Mouse (Mus musculus) fat pad, adult 2 months (tissue): ENCODE measurements around the gene Lrrc73.

ENCODE experiments used
- DNase-seq: peaks from one replicate; pipeline ENCODE4 v3.0.0-alpha.2; 2011; ENCODE audit warnings: low read depth, low spot score; ENCODE audit errors: extremely low read depth

Gene Lrrc73

DNA sequence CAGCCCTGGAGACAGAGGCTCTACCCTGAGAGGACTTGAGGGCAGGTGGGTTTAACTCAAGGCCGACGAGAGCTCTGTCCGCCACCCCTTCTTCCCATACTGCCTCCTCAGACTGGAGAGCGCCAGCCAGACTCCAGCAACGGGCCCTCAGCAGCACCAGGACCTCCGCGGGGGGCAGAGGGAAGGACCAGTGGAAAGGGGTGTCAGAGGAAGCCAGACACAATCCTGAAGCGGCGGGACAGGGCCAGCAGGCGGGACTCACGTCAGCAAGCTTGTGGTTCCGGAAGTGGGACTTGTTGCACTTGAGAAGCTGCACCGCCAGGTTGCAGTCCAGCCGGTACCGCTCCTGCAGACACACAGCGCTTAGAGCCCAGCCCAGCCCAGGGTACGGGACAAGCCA lies 6.3 kb downstream of the Lrrc73 start:
- DNase-seq = no peak

DNA sequence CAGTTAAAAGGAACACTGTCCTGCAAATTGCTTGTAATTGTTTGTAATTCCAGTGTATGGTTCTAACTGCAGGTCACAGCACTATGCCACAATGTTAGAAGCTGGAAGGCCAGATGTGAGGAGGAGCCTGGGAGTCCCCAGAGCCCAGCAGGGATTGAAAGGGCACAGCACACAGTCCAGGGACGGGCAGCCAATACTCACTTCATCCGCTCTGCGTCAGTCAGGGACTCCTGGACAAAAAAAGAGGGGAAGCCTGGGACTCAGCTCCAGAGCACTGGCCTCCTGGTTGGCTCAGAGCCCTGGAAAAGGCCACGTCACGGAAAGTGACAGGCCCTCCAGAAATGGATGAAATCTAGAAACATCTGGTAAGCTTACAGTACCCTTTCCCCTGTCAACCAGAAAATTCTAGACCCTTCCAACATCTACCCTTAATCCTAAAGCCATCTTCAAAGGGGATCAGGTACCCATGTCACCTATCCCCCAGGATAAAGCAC lies 8.9 kb downstream of the Lrrc73 start:
- DNase-seq = no peak

DNA sequence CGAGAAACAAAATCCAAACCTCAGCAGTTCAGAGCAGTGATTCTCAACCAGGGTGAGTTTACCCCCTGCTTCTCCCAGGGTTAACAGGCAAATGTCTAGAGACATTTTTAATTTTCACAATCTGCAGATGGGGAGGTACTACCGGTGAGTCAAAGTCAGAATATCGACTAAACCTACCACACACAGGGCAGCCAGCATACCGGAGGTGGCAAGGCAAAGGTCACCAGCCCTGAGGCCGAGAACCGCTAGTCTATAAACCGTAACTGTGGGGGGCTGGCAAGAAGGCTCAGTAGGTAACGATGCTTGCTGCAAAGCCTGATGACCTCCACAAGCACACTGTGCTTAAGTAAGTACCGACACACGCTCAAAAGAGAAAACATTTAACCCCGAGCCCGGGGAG lies 12.2 kb downstream of the Lrrc73 start:
- DNase-seq = no peak

DNA sequence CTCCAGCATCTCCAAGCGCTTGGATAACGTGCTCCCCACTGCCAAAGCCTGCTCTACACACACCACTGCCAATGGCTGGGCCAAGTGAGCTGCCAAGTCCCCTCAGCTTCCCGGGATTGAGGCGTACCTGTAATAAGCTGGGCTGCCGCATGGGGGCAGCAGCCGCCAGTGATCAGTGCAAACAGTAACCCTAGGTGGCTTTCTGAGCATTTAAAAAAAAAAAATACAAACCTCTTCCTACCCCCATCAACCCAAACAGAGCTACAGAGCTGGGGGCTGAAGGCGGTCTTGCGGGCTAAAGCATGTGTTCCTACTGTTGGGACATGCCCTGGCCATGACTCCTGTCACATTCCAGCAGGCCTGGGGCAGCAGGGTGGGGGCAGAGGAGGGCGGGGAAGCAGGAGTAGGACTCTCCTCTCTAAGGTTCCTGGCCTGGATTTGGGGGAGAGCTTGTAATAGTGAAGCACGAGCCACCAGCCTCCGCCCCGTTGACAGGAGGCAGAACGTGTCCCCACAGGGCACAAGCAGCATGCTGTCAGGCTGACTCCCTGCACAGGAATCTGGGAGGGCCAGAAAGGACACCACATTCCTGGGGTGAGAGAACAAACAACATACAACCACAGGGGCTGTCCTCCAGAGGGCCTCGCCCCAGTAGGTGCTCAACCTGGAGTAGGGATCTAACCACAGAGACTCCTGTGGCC lies 12.7 kb downstream of the Lrrc73 start:
- DNase-seq = peak; percentile 78

DNA sequence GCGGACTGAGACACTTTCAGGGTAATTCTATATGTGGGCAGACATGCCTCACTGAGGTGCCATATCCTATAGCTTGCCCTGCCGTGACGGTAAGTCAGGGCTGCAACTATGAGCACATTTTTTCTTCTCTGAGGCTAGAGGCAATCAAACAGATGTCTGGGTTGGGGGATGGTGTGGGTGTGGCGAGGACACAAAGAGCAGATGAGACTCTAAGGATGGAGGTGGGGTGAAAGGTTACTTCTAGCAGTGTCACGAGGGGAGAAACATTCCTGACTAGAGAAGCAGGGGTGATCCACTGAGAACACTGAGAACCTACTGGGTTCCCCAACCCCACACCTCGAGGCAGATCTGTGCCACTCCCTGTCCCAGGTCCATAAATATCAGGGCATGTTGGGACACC lies 13.7 kb downstream of the Lrrc73 start:
- DNase-seq = no peak

DNA sequence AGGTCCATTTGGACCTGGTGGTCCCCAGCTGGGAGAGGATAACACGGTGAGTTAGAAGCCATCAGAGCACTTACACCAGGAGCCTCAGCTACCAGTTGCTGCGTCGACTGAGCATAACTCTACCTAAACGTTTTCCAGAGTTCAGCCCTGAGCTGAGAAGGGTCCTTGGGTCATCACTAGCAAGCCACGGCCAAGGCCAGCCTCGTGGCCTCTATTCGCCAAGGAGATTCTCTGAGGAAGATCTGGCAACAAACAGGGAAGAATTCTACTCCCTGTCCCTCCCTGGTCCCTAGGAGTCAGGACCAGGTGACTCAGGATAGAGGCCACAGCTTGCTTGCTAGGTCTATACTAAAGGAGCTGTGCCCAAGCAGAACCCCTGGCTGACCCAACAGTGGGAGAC lies 14.2 kb downstream of the Lrrc73 start:
- no peak for DNase-seq

DNA sequence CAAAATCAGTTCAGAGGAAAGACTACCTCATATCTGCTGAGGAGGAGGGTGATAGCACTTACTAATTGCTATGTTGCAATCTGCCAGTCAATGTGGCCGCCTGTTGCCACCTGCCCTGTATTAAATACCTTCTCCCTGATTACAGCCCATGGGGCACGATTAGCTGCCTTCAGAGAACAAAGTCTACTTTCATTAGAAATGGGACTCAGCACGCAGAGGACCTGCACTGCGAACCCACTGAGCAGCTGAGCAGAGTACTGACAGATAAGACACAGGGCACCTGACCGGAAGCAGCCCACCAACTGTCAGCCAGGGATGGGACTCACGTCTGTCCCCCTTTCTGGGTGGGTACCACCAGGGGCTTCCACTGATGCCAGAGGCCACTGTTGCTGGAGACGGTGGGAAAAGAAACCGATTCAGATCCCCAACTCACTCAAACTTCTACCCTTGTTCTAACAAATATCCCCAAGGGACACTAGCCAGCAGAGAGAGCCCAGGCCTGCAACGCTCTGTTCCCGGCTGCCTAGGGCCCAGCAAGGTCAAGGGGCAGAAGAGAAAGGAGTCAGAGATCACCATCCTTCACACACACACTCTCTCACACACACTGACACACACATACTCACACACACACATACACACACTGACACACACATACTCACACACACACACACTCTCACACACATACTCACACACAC lies 14.8 kb downstream of the Lrrc73 start:
- DNase-seq = no peak

- DNase-seq = no peak
These were observed 16.6 kb downstream of the Lrrc73 start for GRCm38 (mm10) chr17:46269771-46270534.

DNA sequence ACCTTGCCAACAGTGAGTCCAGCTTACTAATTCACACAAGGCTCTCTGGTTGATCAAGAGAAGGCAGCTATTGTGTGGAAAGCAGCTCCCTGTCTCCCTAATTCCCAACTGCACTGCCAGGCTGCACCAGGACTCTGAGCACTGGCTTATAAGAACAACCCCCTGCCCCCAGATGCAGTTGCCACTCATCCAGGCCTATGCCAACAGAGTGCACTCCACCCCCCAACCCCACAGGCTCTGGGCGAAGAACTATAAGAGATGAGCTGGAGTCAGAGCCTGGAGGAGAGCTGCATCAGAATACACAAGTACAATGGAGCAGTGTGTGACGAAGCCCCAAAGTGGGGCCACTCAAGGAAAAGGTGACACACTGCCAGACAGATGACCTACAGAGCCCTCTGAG lies 18.7 kb downstream of the Lrrc73 start:
- no peak for DNase-seq

DNA sequence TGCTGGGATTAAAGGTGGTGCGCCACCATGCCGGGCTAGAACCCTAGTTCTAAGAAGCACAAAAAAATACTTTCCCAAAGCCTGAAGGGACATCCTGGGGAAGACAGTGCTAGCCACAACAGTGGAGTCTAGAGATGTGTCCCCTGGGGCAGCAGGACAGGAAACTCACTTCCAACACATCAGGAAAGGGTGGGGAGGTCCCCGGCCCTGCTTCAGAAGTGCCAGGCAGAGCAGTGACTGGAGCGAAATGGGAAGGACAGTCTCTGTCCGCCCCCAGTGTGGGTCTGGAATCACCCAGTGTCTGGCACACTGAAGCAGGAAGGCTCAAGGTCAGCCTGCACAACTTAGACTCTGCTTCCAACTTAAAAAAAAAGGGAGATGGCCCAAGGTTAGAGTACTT lies 19.3 kb downstream of the Lrrc73 start:
- DNase-seq = no peak

DNA sequence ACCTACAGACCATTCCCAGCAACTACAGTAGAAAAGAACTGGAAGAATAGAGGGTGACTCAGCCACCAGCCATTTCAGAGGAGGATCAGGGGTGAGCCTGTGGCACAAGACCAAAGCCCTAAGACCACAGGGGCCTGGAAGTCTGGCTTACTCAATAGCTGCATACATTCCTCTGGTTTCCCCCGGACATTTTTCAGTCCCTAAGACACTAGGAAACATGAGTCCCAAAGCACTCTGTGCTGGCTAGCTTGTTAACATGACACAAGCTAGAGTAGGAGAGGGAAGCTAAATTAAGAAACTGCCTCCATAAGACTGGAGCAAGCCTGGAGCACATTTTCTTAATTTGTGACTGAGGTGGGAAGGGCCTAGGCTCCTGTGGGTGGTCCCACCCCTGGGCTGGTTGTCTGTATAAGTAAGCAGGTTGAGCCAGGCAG lies 20.5 kb downstream of the Lrrc73 start:
- no peak for DNase-seq

DNA sequence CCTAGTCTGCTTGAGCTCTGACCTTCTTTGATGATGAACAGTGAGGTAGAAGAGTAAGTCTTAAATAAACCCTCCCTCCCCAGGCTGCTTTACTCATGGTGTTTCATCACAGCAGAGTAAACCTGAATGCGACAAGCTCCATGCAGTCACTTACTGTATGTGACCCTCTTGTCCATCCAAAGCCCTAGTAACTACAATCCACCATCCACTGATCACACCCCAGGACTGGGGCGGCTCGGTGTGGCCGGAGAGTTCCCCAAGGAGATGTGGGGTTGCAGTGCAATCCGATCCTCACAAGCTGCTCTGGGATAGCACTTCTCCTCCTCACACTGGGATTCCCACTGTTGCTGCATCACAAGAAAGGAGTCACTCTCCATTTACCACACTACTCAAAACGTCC lies 21.1 kb downstream of the Lrrc73 start:
- DNase-seq = no peak

- no peak for DNase-seq
These were observed 21.7 kb downstream of the Lrrc73 start for GRCm38 (mm10) chr17:46275034-46275433.

DNA sequence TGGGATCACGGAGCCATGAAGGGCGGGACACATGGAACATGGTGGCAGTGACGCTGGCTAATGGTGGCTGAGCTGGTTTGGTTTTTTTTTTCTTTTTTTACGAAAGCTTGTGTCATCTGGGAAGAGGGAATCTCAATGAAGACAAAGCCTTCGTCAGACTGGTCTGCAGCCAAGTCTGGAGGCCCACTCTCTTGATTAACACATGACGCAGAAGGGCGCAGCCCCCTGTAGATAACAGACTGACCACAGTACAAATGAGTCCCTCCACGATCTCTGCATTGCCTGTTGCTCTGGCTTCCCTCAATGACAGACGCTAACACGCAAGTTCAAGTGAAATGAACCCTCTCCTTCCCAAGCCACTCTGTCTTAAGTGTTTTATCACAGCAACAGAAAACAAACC lies 22.2 kb downstream of the Lrrc73 start:
- DNase-seq = no peak

DNA sequence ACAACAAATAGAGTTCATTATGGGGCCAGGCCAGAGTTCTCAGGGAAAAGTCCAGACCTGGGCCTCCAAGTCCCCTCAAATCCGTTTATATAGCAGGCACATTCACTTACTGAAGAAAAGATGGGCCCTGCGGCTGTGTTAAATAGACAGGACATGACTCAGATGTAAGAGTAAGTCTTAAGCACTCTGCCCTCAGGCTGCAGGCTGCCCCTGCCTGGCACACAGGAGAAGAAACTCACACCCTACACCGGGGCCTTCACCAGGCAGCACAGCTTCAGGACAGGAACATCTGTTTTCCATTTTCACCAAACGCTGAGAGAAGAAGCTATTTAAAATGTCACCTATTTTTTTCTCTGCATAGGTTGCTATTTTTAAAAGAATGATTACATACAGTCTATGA lies 24.3 kb downstream of the Lrrc73 start:
- no peak for DNase-seq

DNA sequence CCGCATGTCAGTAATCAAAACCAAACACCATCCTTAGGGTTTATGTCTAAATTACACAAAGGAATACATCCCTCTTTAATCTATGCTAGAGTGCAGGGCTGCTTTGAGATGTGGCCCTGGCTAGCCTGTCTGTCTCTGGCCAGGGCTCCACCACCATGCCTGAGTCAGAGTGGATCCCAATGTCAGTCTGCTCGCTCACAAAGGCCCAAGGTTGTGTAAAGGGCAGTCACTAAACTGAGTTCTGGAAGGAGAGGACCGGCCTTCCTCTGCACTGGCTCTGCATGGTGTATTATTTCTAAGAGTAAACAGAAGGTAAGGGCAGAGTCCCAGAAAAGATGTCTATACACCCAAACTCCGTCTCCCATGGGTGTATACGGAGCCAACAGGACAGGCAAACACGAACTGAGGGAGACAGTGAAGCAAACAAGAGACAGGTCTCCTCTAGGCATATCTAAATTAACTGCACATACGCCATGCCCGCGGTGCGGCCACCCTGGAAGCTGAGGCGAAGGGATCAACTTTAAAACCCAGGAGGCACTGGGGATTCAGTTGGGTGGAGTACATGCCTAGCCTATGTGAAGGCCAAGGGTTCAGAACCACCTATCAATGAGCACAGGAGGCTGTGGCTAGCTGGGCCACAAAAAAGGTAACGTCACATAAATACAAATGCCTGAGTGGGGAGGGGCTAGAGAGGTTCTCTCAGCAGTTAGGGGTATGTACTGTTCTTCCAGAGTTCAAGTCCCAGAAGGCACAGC lies 24.9 kb downstream of the Lrrc73 start:
- DNase-seq = no peak

- DNase-seq = no peak
These were observed 29.3 kb downstream of the Lrrc73 start, which contains the start of gene Tjap1 for GRCm38 (mm10) chr17:46282483-46283123. Gene Tjap1, minus strand, starts transcription at chr17:46283026.

DNA sequence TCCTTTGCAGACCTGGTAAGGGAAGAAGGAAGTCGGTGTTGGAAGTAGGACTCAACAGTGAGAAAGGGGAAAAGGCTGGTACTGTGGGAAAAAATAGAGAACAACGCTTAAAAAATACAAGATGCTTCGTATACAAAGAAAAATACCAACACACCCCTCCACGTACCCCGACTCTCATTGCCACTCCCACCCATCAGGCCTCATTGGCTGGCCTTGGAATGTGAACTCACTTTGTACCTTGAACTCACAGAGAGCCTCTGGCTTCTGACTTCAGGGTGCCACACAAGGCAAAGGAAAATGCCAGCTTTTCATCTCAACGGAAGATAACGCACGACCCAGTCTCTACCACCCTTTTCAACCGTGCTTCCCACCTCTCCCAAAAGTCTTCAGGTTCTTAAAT lies 29.8 kb downstream of the Lrrc73 start:
- no peak for DNase-seq

GRCm38 (mm10) chr17:46283911-46284310 lies 30.6 kb downstream of the Lrrc73 start:
- DNase-seq = no peak

DNA sequence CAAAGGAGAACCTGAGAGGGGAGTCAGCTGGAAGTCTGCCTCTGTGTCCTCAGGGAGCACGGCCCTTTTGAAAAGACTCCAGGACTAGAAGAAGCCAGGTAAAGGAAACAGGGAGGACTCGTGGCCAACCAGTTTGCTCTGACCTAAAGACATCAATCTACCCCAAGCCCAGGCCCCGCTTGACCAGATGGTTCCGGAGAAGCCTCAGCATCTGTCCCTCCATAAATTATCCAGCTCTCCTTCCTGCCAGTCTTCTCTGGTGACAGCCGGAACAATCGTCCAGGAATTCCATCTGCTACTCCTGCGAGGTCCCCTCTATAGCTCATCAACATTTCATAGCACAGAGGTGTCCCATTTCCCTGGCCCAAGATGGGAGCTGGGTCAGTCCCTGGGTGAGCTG lies 31.3 kb downstream of the Lrrc73 start:
- no peak for DNase-seq

- no peak for DNase-seq
These were observed 32.1 kb downstream of the Lrrc73 start for GRCm38 (mm10) chr17:46285407-46285806.
